Mouse (Mus musculus) brain, adult 2 months (tissue): ENCODE data around the gene Tspoap1.
A peak's percentile ranks its signal among the peaks of the same experiment; 100 is the strongest.

Source experiments
- DNase-seq: peaks from one replicate; pipeline ENCODE4 v3.0.0; 2011; ENCODE audit warnings: low read depth, low spot score

Tspoap1 gene

DNA sequence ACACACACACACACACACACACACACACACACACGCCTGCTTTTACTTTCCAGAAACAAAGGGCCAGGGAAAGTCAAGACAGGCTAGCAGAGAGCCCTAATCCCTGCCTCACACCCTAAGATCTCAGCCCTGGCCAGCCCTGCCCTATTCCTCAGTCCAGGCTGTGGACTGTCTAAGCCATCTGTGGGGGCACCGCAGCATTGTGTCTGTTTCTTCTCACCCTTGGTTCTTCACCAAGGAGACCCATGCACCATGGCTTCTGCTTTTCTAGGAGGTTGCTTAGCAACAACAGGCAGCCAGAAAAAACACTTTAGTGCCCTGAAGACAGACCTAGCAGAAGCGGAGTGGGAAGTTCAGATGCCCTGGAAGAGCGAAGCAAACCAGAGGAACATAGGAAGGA is 51.1 kb downstream of the Tspoap1 start:
- peak; percentile 51 for DNase-seq

GRCm38 (mm10) chr11:87814831-87815230 is 54.5 kb downstream of the Tspoap1 start:
- DNase-seq: no peak

DNA sequence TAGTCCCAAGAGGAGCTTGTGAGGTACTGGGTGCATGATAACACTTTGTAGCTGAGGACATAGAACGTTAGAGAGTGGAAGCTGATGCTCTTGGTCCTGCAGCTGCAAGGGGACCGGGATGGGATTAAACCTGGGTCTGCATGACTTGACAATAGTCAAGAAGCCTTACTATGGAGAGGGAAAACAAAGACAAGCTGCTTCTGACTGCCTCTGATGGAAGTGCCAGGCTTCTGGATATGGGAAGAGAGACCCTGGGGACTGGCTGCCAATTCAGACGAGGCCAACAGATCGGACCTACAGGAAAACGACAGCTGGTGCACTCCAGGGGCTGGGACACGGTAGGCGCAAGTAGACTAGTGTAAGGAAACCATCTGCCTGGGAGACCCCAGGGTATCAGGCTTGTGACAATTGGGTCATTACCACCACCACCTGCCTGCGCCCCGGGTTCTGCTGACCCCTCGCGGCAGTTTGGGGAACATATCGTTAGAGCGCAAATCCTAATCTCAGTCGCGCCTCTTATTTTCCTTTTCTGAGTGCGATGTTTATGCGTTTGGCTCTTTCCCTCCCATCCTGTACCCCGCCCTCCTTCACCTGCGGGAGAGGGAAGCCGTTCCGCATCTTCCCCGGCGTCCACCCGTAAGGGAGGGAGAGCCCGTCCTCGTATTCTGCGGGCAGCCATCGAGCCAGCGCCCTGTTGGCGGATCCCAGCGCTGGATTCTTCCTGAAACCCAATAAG is 56.5 kb downstream of the Tspoap1 start:
- peak; percentile 80 for DNase-seq

DNA sequence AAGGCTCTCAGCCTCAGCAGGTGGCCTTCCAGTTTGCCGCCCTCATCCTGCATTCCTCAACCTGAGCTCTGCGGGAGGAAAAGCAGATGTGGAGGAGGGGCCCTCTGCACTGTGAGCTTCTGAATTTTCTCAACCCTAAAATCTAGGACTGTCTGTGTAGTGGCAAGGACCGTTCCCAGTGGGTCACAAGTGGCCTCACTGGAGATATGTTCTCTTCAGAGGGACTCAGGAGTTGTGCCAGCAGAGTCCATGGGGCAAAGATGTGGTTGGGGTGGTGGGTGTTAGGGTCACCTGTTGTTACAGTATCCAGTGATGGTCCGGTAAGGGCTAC is 57.1 kb downstream of the Tspoap1 start:
- no peak for DNase-seq

DNA sequence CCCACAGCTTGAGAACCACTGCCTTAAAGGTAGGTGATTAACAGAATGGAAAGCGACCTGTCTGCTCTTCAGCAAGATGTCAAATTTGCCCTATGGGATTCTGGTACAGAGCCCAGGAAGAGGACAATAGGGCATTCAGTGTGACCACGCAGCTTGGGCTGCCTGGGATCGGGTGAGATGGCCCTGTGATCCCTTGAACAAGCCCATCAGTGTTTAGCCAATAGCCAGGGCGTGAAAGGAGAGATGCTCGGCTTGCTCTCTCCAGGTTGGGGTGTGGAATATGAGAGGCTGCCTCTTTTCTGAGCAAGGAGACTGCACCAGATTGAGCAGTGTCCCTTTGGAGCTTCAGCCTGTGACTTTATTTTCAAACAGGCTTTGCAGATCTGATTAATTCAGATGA is 61.2 kb downstream of the Tspoap1 start:
- DNase-seq: peak; percentile 86

DNA sequence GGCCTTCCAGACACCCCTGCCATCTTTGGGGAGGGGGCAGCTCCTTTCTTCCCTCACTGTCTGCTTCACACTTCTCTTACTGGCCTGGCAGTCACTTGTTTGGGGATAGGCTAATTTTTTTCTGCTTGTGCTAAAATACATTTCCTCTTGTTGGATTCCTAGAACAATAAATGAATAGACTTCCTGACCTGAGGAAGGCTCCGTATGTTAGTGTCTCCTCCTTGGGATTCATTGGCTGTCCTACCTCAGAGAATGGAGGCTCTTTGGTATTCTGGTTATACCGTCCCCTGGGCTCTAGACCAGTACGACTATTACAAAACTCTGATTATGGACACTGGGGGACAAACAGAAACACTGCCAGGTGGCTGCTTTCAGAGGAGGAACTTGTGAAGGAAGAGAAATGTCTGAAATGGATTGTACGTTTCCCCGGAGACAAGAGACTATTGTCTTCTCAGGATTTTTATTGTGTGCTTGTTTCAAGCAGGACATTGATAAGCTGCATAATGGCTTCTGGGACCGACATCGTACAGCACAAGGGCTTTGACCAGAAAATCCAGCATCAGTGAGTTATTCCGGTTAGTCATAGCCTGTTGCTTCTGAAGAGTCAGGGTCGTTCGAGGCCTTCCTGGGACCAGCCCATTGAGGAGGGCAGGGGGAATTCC is 68.0 kb downstream of the Tspoap1 start, which contains the start of gene Lpo:
Gene Lpo (minus strand): TSS at position 51 of the 662 bp plus-strand sequence.
- DNase-seq: peak; percentile 71
